Mouse (Mus musculus) heart, embryonic 16.5 days (tissue): Measurements from ENCODE around the gene Abcf2. TPM values are rescaled to one million over a fixed set of nuclear protein-coding genes. Genes with fewer than 3 reads are reported as not detected.

Source experiments
- ATAC-seq: fragments of 200-750 bp; cut with Nextera tagmentation; replicated peaks from 2 replicates; pipeline ENCODE4 v1.8.0; 2017; ENCODE audit warnings: moderate number of reproducible peaks; ENCODE audit not compliant: insufficient read depth, low FRiP score; ENCODE audit errors: extremely low read depth
- H3K27ac ChIP-seq: fragments of 300-500 bp; sonication (generic); 2 replicates; pipeline ENCODE4 v1.5.1; 2014; ENCODE audit warnings: mild to moderate bottlenecking, low read length, control low read depth, moderate library complexity
- H3K27me3 ChIP-seq: fragments of 300-500 bp; sonication (generic); 2 replicates; pipeline ENCODE4 v1.6.1; 2014; ENCODE audit warnings: low read length, mixed read lengths; ENCODE audit not compliant: control insufficient read depth, insufficient read depth
- H3K36me3 ChIP-seq: fragments of 300-500 bp; sonication (generic); 2 replicates; pipeline ENCODE4 v1.6.1; 2014; ENCODE audit not compliant: control insufficient read depth, insufficient read depth
- H3K4me1 ChIP-seq: fragments of 300-500 bp; sonication (generic); 2 replicates; pipeline ENCODE4 v1.6.1; 2014; ENCODE audit warnings: low read length, mixed read lengths; ENCODE audit not compliant: control insufficient read depth, insufficient read depth
- H3K4me2 ChIP-seq: fragments of 300-500 bp; sonication (generic); 2 replicates; pipeline ENCODE4 v1.6.1; 2014; ENCODE audit warnings: low read depth, mild to moderate bottlenecking, control low read depth, low read length
- H3K4me3 ChIP-seq: fragments of 300-500 bp; sonication (generic); 2 replicates; pipeline ENCODE4 v1.5.1; 2014; ENCODE audit warnings: mild to moderate bottlenecking, control low read depth, low read length
- H3K9ac ChIP-seq: fragments of 300-500 bp; sonication (generic); 2 replicates; pipeline ENCODE4 v1.6.1; 2014; ENCODE audit warnings: low read length, control low read depth
- H3K9me3 ChIP-seq: fragments of 300-500 bp; sonication (generic); replicated peaks from 2 replicates; pipeline ENCODE4 v1.6.1; 2016; ENCODE audit warnings: low read length; ENCODE audit not compliant: control insufficient read depth
- WGBS: fragments of 180-500 bp; shearing (Covaris S2); extraction: QIAGEN DNeasy Blood & Tissue Kit; methylation state at CpG from one replicate; pipeline ENCODE4 v1.1.7; 2014; 5-methylcytosine and 5-hydroxymethylcytosine counted together
- polyA plus RNA-seq: library from polyadenylated mRNA; unstranded; fragments of >200 nt; fragmentation: Nextera tagmentation; extraction: Ambion mirVana; gene quantifications from 2 replicates; pipeline ENCODE4 v1.2.1, GENCODE M21; 2015

Gene Abcf2
- polyA plus RNA-seq, 1 experiment from 2014 or later = 72.6 TPM

DNA sequence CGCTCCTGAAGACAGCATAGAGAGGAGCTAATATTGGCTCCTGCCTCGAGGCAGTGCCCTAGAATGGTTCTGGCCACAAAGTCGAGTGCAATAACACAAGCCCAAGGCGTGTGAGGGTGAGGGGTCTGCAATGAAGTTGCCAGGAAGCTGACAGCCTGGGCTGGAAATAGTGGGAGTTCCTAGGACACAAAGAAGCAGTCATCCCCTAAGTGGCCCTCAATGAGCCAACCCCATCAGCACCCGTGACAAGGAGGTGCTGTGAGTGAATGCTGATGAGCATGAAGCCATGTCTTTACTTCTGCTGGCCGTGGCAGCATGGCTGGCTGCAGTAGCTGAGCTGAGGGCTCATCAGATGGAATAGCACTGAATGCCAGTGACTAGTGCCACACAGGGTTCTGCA lies 37.8 kb upstream of the Abcf2 start:
- Histone ChIP-seq H3K9me3 (no peaks in the 10 kb centered on the region), H3K27ac (no peak overlapping the region), H3K9ac (no peak overlapping the region), H3K4me1 (peaks cover 17% of the 10 kb centered on the region), H3K4me3 (no peak overlapping the region), H3K36me3 (no peaks in the 10 kb centered on the region), H3K27me3 (no peaks in the 10 kb centered on the region), H3K4me2 (no peak overlapping the region)
- ATAC-seq = no peak
- 63% methylated on average over 6 of the region's 6 CpGs for WGBS

DNA sequence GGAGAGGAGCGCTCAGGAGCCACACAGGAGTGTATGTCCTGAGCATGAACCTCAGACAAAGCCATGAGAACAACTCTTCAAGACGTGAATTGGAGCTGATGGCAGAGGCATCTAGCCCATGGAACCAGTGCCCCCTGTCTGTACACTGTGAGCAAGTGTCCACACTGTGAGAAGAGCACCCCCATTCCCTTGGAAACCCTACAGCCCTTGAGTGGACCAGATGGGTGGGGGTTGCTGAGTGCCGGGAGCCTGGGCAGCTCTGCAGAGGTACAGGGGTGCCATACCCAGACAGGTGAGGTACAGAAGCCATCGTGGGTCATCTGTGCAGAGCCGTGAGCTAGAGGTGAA lies 35.0 kb upstream of the Abcf2 start:
- Histone ChIP-seq H3K4me1 (peaks cover 24% of the 10 kb centered on the region), H3K4me3 (no peak overlapping the region), H3K27ac (no peak overlapping the region), H3K27me3 (no peaks in the 10 kb centered on the region), H3K9me3 (no peaks in the 10 kb centered on the region), H3K36me3 (no peaks in the 10 kb centered on the region), H3K4me2 (no peak overlapping the region), H3K9ac (no peak overlapping the region)
- ATAC-seq = 0 out of 2 replicates have a peak, but pooled peaks have one; percentile 2
- 59% methylated on average over 5 of the region's 5 CpGs for WGBS

- no peaks in the 10 kb centered on the region for H3K36me3 ChIP-seq
- 43% methylated on average over 7 of the region's 7 CpGs for WGBS
- H3K9me3 ChIP-seq = no peaks in the 10 kb centered on the region
- H3K4me3 ChIP-seq = no peak overlapping the region
- H3K27me3 ChIP-seq = no peaks in the 10 kb centered on the region
- no peak overlapping the region for H3K4me2 ChIP-seq
- peak; percentile 47 for ATAC-seq
- peaks cover 24% of the 10 kb centered on the region for H3K4me1 ChIP-seq
- H3K9ac ChIP-seq = no peak overlapping the region
- no peak overlapping the region for H3K27ac ChIP-seq
Observed at GRCm38 (mm10) chr5:24611366-24612301, 34.4 kb upstream of the Abcf2 start.

DNA sequence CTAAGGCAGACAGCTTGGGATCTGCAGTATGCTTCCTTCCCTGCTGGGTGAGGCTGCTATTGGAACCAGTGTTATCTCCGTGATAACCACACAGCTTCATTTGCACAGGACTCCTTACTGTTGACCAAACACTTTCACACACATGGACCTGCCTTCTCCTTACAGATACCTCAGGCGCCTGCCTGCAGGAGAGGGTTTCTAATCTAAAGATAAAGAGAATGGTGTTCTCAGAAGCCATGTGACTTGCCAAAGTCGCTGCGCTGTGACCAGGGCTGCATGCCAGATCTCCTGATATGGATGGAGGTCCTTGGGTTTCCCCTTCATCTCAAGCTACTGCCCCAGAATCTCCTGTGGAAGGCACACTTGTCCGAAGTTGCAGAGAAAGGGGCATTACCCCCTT lies 32.1 kb upstream of the Abcf2 start:
- 10% methylated on average over 5 of the region's 5 CpGs for WGBS

DNA sequence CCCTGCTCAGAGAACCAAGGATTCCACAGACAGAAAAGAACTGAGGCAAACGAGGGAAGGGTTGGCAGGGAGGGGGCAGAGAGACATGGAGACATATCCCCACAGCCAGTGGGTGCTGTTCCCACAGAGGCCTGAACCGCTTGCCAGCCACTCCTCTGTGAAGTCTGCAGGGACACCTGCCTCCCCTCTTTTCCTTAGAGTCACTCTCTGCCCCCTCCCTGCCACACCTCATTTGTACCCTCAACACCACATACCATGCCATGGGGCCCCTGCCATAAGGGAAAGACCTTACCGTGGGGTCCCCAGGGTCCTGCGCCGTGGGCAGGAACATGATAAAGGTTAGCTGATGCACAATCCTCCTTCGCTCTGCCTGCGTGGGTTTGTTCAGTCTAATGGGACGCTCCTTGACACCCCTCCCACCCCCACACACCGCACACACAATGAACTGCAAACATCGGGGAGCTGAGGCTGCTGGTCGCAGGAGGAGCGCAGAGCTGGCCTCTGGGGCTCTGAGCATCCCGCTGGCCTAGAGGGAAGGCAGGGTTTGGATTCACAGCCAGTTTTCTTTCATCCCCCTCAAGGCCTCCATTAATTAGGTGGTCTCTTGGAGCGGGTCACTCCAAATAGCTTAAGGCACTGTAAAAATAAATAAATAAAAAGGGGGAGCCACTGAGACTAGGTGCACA lies 28.9 kb upstream of the Abcf2 start:
- no peak for ATAC-seq
- H3K4me1 ChIP-seq = peaks cover 30% of the 10 kb centered on the region
- H3K9me3 ChIP-seq = no peaks in the 10 kb centered on the region
- no peaks in the 10 kb centered on the region for H3K27me3 ChIP-seq
- H3K36me3 ChIP-seq = no peaks in the 10 kb centered on the region
- peak overlapping the region; percentile 99 for H3K27ac ChIP-seq
- peak overlapping the region; percentile 64 for H3K4me2 ChIP-seq
- peak overlapping the region; percentile 91 for H3K9ac ChIP-seq
- no peak overlapping the region; the same call in 1 of the 2 replicates for H3K4me3 ChIP-seq
- WGBS = 41% methylated on average over 14 of the region's 14 CpGs

More for the DNA sequence above, 32.1 kb upstream of the Abcf2 start:
- Histone ChIP-seq H3K27me3 (no peaks in the 10 kb centered on the region), H3K9ac (no peak overlapping the region), H3K4me2 (0 out of 2 replicates have a peak overlapping the region, but pooled peaks have one; percentile 2), H3K4me3 (no peak overlapping the region), H3K36me3 (no peaks in the 10 kb centered on the region), H3K4me1 (peaks cover 30% of the 10 kb centered on the region), H3K9me3 (no peaks in the 10 kb centered on the region), H3K27ac (no peak overlapping the region)
- ATAC-seq = no peak

DNA sequence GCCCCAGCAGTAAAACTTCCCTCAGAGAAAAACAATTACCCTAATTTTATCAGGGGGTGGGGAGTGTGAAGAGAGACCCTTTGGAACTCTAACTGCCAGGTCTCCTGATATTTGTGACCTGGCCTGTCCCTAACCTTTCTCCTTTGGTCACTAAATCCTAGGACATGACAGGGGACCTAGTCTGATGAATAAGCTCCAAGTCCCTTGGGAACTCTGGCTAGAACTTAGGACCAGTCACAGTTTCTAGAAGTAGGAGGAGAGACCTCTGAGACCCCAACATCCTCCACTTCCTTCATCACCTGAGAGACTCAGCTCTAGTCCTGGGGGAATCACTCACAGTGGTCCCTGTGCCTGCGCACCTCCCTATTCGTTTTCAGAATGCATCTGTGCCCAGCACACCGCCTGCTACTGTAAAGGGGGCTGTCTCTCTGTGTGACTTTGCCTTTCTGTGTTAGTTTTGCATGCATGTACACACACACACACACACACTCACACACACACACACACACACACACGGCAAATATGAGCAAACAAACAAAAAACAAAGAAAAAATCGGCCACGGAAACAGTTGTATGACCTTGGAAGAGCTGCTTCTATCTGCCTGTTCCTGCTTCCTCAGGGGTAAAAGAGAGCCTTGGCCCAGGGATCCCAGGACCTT lies 28.2 kb upstream of the Abcf2 start:
- no peak for ATAC-seq
- WGBS = 8% methylated on average over 6 of the region's 6 CpGs
- Histone ChIP-seq H3K27ac (peak overlapping the region; percentile 99), H3K4me3 (peak overlapping the region; percentile 66), H3K36me3 (no peaks in the 10 kb centered on the region), H3K9ac (peak overlapping the region; percentile 91), H3K4me1 (peaks cover 32% of the 10 kb centered on the region), H3K27me3 (no peaks in the 10 kb centered on the region), H3K9me3 (no peaks in the 10 kb centered on the region), H3K4me2 (peak overlapping the region; percentile 64)

- 0% methylated on average over 42 of the region's 46 CpGs for WGBS
- peak; percentile 74 for ATAC-seq
- peak overlapping the region; percentile 91 for H3K9ac ChIP-seq
- H3K4me2 ChIP-seq = peak overlapping the region; percentile 64
- H3K9me3 ChIP-seq = no peaks in the 10 kb centered on the region
- no peaks in the 10 kb centered on the region for H3K36me3 ChIP-seq
- H3K4me1 ChIP-seq = peaks cover 35% of the 10 kb centered on the region
- H3K27ac ChIP-seq = peak overlapping the region; percentile 99
- no peaks in the 10 kb centered on the region for H3K27me3 ChIP-seq
- peak overlapping the region; percentile 66 for H3K4me3 ChIP-seq
Observed at GRCm38 (mm10) chr5:24604656-24605100, 27.4 kb upstream of the Abcf2 start.

DNA sequence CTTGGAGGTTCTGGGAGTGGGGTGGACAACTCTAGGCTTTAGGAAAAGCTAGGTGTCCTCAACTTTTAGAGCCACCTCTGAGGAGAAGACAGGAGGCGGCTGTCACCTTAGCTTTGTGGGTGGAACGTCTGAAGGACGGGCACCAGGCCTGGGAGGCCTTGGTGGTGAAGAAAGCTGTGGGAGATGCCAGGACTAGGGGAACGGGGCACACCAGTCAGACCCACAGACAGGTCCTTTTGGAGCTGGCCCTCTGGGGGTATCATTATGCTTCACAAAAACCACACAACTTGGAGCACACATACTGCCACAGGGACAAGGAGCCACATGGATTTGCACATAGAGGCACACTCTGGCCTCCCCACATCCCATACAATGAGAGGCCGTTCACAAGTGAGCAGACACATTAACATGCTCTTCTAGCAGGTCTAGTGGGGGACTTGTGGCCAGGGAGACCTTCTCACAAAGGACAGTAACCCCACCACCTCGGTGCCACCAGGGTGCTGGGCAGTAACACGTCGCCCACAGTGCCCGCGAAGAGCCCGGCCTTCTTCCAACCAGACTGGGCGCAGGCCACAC lies 26.9 kb upstream of the Abcf2 start:
- 18% methylated on average over 12 of the region's 12 CpGs for WGBS
- Histone ChIP-seq H3K27me3 (no peaks in the 10 kb centered on the region), H3K27ac (peak overlapping the region; percentile 99), H3K9ac (peak overlapping the region; percentile 91), H3K4me3 (peak overlapping the region; percentile 66), H3K9me3 (no peaks in the 10 kb centered on the region), H3K4me1 (peaks cover 35% of the 10 kb centered on the region), H3K4me2 (peak overlapping the region; percentile 64), H3K36me3 (no peaks in the 10 kb centered on the region)
- no peak for ATAC-seq
